Mouse (Mus musculus) G1E-ER4 (cell line): Measurements from ENCODE around the gene Samd5. TPM values are rescaled to one million over a fixed set of nuclear protein-coding genes. Genes with fewer than 3 reads are reported as not detected.

Source experiments
- GATA1 ChIP-seq: IDR thresholded peaks from one replicate; pipeline ENCODE4 v1.8.0; 2012; ENCODE audit warnings: low read length, inconsistent platforms
- polyA plus RNA-seq: library from polyadenylated mRNA; stranded (reverse); fragments of >175 nt; gene quantifications from 2 replicates; pipeline ENCODE4 v1.2.3, GENCODE M21; 2012

The Samd5 gene
- polyA plus RNA-seq = not detected in 2 replicates

DNA sequence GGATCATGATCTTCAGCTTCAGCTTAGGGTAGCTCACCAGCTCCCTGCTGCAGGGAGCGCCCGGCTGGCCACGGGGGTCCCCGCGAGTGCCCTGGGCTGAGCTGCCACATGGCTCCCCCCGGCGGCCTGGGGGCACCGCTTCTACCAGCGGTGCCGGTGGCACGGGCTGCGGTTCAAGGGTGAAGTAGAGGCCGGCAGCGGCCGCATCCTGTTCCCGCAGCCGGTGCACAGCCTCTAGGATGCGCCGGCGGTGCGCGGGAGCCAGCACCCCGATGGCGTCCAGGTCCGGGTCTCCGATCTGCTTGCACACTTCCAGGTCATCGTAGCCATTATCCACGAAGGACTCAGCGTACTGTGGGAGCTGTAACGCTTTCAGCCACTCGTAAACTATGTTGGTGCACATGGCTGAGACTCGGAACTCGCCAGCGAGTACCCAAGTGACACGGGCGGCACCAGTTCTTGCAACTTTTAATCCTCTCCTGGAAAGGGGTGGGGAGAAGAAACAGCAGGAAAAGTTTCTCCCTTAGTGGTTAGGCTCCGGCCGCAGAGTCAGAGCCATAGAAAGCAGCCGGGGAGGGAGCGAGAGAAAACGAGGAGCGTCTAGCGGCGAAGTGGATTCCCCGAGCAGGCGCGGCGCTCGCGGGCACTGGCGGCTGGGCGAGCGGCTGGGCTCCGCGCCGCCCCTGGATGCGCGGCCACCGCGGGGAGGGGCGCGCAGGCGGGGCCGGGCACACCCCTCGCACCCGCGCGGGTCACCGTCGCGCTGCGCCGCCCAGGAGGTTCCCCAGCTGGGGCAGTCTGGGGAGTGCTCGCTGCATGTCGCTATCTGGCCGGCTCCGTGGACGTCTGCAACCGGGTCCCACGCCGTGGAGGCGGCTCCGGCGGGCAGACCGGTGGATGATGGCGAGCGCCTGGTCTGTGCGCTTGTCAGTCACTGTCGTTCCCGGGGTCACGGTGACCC, at the start of gene Samd5:
Samd5 (minus strand) TSS at position 648 of the 961 bp plus-strand sequence.
- TF ChIP-seq GATA1 = no peak

DNA sequence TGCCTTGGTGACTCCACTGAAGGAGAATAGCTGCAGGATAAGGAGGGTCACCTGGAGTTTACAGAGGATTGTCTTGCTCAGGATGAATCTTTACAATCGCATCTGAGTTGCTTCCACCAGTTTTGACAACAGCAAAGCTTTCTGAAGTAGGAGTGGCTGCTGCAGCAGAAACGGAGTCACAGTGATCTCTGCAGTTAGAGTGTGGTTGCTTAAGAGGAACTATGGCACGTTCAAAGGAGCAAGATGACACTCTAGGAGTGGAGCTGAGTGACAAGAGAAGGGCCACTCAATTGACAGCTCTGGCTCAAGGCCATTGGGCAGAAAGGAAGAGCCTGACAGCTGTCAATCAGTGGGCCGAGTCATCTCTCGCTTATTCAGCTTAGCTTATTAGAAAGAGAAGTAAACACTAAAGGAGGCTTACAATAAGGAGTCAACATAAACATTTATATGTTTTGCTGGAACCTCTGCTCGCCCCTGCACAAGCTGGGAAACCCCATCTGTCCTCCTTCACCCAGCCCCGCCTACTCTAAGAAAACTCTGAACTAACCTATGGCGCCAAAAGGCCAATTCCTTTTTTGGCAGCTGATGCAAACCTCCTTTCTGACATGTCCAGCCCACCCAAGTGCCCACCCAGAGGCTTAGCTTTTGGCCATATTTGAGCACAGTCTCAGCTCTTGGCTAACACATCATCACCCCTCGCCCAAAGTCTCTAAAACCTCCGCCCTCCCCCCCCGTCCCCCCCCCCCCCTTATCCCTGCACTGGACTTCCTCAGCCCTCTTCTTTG, 47.7 kb upstream of the Samd5 start:
- TF ChIP-seq GATA1 = no peak

DNA sequence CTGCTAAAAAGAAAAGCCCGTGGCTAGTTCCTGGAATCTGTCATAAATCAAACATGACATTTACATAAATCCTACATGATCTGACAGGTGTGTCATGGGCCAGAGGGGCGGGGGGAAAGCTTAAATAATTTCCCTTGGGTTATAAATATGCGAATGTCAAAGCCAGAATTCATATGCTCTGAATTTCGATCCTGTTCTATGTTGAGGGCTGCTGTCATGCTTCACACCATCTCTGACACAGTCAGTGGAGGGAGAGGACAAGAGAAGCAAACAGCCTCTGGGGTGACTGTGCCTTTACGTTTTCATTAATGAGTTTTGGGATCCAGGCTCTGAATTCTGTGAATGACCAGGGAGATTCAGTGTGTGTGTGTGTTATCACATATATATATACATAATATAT, 45.0 kb upstream of the Samd5 start:
- no peak for TF ChIP-seq GATA1

DNA sequence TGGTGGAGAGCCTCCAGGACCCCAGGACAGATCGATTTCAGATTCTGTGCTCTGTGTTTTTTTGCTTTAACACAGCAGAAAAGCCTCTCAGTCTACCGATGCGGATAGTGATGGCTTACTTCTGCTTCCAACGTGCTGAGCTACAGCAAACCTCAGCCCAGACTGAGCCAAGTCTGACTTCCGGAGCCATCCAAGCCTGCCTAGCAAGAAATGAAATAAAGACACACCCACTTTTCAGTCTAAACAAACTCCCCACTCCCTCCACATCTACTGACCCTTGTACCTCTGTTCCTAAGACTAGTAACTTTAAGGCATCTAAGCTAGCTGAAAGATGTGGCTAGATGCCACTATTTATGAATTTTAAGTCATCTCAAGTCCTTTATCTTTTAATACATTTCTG, 43.1 kb upstream of the Samd5 start:
- no peak for TF ChIP-seq GATA1

DNA sequence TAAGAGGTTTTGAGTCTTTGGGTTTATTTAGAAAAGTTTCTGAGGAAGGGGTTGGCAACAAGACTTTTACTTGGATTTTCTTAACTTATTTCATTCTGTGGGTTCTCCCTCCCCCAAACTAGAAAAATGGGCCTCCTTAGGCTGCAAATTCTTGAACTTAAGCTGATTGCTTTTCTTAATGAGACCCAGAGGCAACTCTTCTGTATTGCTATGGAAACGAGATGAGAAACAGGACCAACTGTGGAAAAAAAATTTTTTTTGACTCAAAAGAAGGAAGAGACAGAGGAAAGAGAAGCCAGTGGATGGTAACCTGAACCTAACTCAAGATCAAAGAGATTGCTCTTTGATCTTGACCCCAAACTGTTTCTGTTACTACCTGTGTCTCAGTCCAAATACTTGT, 29.9 kb upstream of the Samd5 start:
- TF ChIP-seq GATA1 = no peak

DNA sequence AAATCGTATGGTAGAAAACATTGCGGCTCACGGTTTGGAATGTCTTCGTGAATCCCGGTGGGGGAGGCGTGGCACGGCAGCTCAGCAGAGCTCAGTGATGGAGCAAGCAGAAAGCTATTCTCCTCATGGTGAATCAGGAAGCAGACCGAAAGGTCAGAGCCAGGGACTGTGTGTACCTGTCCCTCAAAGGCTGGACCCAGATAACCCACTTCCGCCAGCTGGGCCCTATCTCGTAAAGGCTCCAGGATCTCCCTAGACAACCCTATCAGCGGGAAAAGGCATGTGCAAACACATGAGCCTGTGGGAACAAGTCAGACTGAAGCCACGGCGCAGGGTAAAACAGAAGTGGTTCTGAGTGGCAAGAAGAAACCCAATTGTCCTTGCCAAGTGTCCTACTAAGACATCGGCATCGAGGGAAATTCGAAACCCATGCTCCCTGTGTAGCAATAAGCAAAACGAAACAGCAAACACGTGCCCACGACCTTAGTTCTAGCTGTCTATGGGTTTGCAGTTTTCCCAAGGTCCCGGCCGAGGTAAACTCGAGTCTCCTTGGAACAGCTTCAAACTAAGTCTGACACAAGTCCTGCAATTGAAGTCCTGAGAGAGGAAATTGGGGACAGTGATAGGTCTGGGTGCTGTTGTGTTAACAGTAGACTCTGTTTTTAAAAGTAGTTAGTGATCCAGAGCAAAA, 24.2 kb upstream of the Samd5 start:
- no peak for TF ChIP-seq GATA1

DNA sequence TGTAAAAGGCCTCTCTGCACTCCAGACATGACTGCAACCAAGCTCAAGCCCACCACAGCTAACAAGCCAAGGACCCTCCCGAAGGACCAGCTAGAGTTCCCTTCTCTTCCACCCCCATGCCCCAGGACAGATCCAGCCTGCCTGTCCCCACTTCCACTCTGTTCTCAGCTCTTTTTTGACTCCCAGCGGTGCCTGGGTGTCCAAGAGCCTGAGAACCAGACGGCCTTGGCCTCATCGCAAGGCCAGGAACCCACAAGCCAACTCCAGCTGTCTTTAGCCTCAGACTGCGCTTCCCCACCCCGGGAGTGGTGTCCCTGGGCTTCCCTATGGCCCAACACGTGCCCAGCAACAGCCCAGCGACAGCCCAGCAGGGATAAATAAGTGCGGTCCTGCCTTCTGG, 23.1 kb upstream of the Samd5 start:
- TF ChIP-seq GATA1 = no peak

DNA sequence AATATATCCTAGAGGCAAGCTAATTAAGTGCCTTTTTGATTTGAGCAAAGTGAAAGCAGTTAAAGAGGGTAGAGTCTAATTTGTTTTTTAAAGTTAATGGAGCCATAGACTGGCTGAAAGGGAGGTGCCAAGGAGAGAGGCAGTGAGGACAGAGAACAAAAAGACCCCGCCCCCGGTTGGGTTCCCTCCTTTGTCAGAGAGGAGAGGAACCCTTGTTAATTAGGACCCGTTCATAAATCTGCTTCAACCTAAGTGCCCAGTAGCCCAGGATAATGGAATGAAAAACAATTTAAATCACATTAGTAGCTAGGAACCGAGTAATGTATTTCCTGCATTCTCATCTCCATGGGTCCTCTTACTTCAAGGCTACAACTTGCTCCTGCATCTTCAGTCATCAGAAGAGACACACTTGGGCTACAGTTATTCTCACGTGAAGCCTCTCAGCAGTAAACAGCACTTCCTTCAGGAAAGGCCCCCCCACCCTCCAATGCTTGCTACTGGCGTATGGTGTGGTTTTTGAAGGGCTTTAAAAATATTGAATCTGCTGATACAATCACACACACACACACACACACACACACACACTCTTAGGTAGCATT, 21.6 kb upstream of the Samd5 start:
- TF ChIP-seq GATA1 = no peak

DNA sequence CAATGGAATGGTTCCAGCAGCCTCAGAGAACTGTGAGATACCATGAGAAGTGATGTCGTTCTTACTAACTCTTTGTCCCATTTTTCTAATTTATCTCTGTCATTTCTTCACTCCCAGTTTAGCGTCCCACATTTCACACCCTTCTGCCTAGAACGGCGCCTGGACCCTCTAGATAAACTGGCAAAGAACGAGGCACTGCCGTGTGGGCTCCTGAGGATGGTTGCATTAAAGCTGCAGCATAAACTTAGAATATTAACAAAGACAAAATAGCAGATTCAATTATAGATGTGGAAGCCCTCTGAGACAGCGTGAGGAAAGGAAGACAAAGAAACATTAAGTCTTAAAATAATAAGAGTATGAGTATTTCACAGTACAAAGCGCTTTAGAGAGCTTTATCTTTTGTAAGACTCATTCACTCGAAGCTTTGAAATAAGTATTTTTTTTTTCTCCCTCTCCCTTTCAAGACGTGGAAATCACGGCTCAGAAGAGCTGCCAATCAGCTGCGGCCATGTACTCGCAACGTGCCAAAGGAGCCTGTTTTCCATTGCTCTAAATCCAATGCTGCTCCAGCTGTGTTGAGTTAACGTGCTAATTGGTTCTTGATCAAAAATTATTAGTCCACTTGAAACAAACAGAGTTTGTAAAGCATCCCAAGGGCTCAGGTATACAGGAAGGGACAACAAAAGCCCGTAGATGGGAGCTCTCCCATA, 19.1 kb upstream of the Samd5 start:
- no peak for TF ChIP-seq GATA1

DNA sequence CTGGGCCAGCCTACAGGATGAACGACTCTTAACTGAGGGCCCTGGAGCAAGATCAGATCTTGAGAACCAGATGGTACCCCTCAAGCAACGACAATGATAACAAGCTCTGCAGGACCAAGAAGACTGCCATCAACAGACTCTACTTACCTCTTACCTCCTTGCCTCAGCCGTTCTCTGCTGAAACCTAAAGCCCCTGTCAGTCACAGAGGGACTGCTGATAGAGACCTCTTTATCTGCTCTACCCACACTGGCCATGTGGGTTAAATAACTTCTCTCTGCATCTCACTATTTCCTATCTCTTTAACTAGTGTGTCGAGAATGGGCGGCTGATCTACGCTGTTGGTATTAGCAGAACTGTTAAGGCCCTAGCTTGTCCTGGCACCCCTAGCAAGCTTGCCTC, 5.9 kb upstream of the Samd5 start:
- TF ChIP-seq GATA1 = no peak

DNA sequence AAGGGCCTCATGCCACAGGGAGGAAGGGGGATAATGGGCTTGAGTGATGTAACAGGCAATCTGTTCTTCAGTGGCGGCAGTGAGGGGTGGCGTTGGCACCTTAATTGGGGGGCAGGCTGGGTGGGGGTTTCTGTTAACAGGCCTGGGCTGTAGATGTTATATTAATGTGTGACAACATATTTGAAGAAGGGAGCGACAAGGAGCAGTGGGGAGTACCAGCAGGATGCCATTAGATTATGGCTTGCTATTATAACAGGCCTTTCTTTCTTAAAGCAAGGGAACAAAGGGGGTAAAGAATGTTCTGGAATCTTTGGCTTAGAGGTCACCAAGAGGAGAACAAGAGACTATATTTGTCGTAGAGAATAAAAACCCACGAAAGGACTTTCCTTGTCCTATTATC, 4.9 kb upstream of the Samd5 start:
- no peak for TF ChIP-seq GATA1

DNA sequence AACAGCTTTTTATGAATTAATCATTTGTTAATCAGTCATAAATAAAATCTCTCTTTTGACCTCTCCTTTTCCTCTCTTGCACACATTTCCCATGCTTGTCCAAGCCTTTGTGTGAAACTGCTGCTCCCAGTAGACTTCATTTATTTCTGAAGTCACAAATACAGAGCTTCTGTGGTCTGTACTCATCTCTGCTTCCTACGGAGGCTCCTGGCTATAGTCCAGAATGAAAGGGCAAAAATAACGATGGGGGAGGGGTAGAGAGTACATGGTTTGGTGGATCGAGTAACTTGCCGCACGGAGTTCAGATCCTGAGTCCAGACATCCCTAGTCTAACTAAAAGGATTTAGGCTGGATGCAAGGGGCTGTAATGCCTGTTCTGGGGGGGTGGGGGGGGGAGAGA, 3.1 kb upstream of the Samd5 start:
- no peak for TF ChIP-seq GATA1

DNA sequence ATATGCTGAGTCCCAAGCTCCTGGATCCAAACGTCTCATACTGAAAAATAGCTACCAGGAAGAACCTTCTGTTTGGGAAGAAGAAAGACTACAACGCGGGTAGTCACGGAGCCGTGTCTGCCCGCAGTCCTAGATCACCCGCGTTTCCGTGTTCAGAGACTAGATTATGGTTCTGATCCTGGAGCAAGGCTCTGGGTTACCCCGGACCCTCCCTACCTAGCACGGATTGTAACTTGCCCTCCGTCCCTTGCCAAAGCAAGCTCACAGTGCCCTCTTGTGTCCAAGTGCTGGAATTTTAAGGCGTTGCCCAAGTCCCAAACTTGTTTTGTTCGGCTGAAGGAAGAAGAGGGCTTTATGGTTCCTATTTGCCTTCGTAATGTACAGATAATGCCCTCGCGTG, 1.9 kb upstream of the Samd5 start:
- TF ChIP-seq GATA1 = no peak

DNA sequence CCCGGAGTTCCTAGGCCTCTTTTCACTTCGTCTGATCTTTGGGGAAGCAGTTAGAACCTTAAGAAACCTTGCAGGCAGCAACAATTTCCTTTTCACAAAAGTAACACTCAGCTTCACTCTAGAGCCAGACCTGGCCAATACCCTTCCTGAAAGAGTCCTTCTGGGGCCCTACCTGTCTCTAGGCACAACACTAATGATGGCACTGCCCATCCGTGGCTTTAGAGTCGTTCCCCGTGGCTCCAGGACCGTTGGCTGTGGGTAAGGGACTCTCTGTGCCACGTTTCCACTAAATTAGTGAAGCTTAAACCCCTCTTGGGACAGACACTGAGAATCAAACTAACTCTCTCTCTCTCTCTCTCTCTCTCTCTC, 1.4 kb upstream of the Samd5 start:
- no peak for TF ChIP-seq GATA1
